Mouse (Mus musculus): ENCODE results near the gene Ift22.

GRCm38 (mm10) chr5:136907587-136907986 lies 363 bp upstream of the Ift22 start:
- no peak for TF ChIP-seq POLR2A (IDR thresholded peaks at IDR 0.05; ENCODE audit: insufficient read depth, low read length)
- no peak for TF ChIP-seq CTCF (IDR thresholded peaks at IDR 0.05; ENCODE audit: low read depth, low read length)
- TF ChIP-seq EP300 (IDR thresholded peaks at IDR 0.05; ENCODE audit: insufficient read depth, low read depth, low read length): no peak
